Mouse (Mus musculus) liver, postnatal 0 days (tissue): Measurements from ENCODE around the gene Fancl.

Source experiments
- CTCF ChIP-seq: sonication (generic); IDR thresholded peaks from 2 replicates; pipeline ENCODE4 v1.5.1; 2016; ENCODE audit warnings: antibody characterized with exemption, low read depth
- EP300 ChIP-seq: IDR thresholded peaks from 2 replicates; pipeline ENCODE4 v1.6.1; 2016; ENCODE audit warnings: antibody characterized with exemption, low read depth, mild to moderate bottlenecking

DNA sequence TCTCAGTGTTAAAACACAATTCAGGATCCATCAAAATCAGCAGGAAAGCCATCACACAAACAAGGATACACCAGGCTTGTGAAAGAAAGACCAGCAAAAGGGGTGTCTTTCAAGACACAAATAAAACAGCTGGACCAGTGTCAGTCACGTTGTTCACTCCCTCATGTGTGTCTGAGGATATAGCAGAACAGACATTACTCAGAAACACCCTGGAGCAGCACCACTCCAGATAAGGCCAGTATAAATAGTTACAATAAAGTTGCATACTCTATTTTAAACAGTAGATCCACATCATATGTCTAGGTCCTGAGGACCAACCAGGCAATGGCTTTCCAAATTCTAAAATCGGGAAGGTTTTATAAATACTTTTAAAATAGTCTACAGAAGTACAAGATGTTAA, 130.2 kb downstream of the Fancl start:
- no peak for TF ChIP-seq CTCF
- no peak for TF ChIP-seq EP300
